Mouse (Mus musculus): ENCODE data around the gene Smchd1. TPM values are rescaled to one million over a fixed set of nuclear protein-coding genes. Genes with fewer than 3 reads are reported as not detected.
A peak's percentile ranks its signal among the peaks of the same experiment; 100 is the strongest.

Gene Smchd1
- polyA plus RNA-seq, 1 experiment from 2014 or later, result 71.1 TPM

GRCm38 (mm10) chr17:71306091-71306490 lies 169.1 kb downstream of the Smchd1 start:
- DNase-seq (ENCODE audit: low spot score), result peak; percentile 8
- peaks cover 5% of the 10 kb centered on the region; the same call in 1 of the 2 replicates for H3K27me3 ChIP-seq (ENCODE audit: low read depth, poor library complexity, severe bottlenecking)
- WGBS, result 83% methylated on average over 6 of the region's 6 CpGs
- no peaks in the 10 kb centered on the region for H3K9me3 ChIP-seq (replicated peaks)
- no peak overlapping the region for H3K4me3 ChIP-seq
- H3K36me3 ChIP-seq, result peaks cover 10% of the 10 kb centered on the region; the same call in 1 of the 2 replicates
- peaks cover 27% of the 10 kb centered on the region for H3K4me1 ChIP-seq
- H3K27ac ChIP-seq (replicated peaks), result no peak overlapping the region

GRCm38 (mm10) chr17:71303444-71303843 lies 171.7 kb downstream of the Smchd1 start:
- WGBS, result 82% methylated on average over 6 of the region's 6 CpGs
- DNase-seq (ENCODE audit: low spot score), result peak; percentile 5
- H3K4me1 ChIP-seq, result 0 out of 2 replicates have a peak, but pooled peaks cover 2% of the 10 kb centered on the region
- no peaks in the 10 kb centered on the region for H3K9me3 ChIP-seq (replicated peaks)
- no peaks in the 10 kb centered on the region for H3K27me3 ChIP-seq (ENCODE audit: low read depth, poor library complexity, severe bottlenecking)
- H3K27ac ChIP-seq (replicated peaks), result no peak overlapping the region
- no peak overlapping the region for H3K4me3 ChIP-seq
- H3K36me3 ChIP-seq, result peaks cover 21% of the 10 kb centered on the region; the same call in 1 of the 2 replicates

- 79% methylated on average over 5 of the region's 5 CpGs for WGBS
- DNase-seq (ENCODE audit: low spot score), result no peak
- Histone ChIP-seq H3K27ac (replicated peaks) (no peak overlapping the region), H3K4me3 (no peak overlapping the region), H3K9me3 (replicated peaks) (no peaks in the 10 kb centered on the region), H3K36me3 (peaks cover 21% of the 10 kb centered on the region; the same call in 1 of the 2 replicates), H3K4me1 (0 out of 2 replicates have a peak, but pooled peaks cover 2% of the 10 kb centered on the region), H3K27me3 (ENCODE audit: low read depth, poor library complexity, severe bottlenecking) (no peaks in the 10 kb centered on the region)
Observed at GRCm38 (mm10) chr17:71301413-71301812, 173.7 kb downstream of the Smchd1 start.

GRCm38 (mm10) chr17:71300338-71300737 lies 174.8 kb downstream of the Smchd1 start:
- Histone ChIP-seq H3K36me3 (peaks cover 21% of the 10 kb centered on the region; the same call in 1 of the 2 replicates), H3K4me1 (0 out of 2 replicates have a peak, but pooled peaks cover 2% of the 10 kb centered on the region), H3K27ac (replicated peaks) (no peak overlapping the region), H3K27me3 (ENCODE audit: low read depth, poor library complexity, severe bottlenecking) (no peaks in the 10 kb centered on the region), H3K9me3 (replicated peaks) (no peaks in the 10 kb centered on the region), H3K4me3 (no peak overlapping the region)
- 92% methylated on average over 2 of the region's 2 CpGs for WGBS
- DNase-seq (ENCODE audit: low spot score), result no peak

- WGBS, result 97% methylated on average over 4 of the region's 4 CpGs
- no peaks in the 10 kb centered on the region for H3K9me3 ChIP-seq (replicated peaks)
- DNase-seq (ENCODE audit: low spot score), result no peak
- no peaks in the 10 kb centered on the region for H3K27me3 ChIP-seq (ENCODE audit: low read depth, poor library complexity, severe bottlenecking)
- H3K4me3 ChIP-seq, result no peak overlapping the region
- H3K27ac ChIP-seq (replicated peaks), result no peak overlapping the region
- peaks cover 21% of the 10 kb centered on the region; the same call in 1 of the 2 replicates for H3K36me3 ChIP-seq
- 0 out of 2 replicates have a peak, but pooled peaks cover 2% of the 10 kb centered on the region for H3K4me1 ChIP-seq
Observed at GRCm38 (mm10) chr17:71299879-71300278, 175.3 kb downstream of the Smchd1 start.

GRCm38 (mm10) chr17:71294570-71294969 lies 180.6 kb downstream of the Smchd1 start:
- Histone ChIP-seq H3K4me3 (no peak overlapping the region), H3K4me1 (no peaks in the 10 kb centered on the region), H3K9me3 (replicated peaks) (no peaks in the 10 kb centered on the region), H3K27me3 (ENCODE audit: low read depth, poor library complexity, severe bottlenecking) (no peaks in the 10 kb centered on the region), H3K36me3 (peaks cover 3% of the 10 kb centered on the region; the same call in 1 of the 2 replicates), H3K27ac (replicated peaks) (no peak overlapping the region)
- no peak for DNase-seq (ENCODE audit: low spot score)
- 87% methylated on average over 3 of the region's 3 CpGs for WGBS

Other genes with a start within 250 kb of the Smchd1 start
- 19.1 and 22.6 TPM in 2 replicates for gene Emilin2, start 163.4 kb downstream of the Smchd1 start, polyA plus RNA-seq (2016; fragmentation: Nextera tagmentation; extraction: Ambion mirVana)
- 4.8 and 4.9 TPM in 2 replicates for gene Gm4707, start 15.4 kb downstream of the Smchd1 start, polyA plus RNA-seq (2016; fragmentation: Nextera tagmentation; extraction: Ambion mirVana)
- 65.6 and 66.2 TPM in 2 replicates for gene Ndc80, start 51.5 kb upstream of the Smchd1 start, polyA plus RNA-seq (2016; fragmentation: Nextera tagmentation; extraction: Ambion mirVana)
- 1.2 and 1.6 TPM in 2 replicates for gene Spdya, start 76.7 kb upstream of the Smchd1 start, polyA plus RNA-seq (2016; fragmentation: Nextera tagmentation; extraction: Ambion mirVana)
- gene Wdr43, start 140.6 kb upstream of the Smchd1 start, polyA plus RNA-seq (2016; fragmentation: Nextera tagmentation; extraction: Ambion mirVana), result 92.7 and 102 TPM in 2 replicates
- gene Togaram2, start 197.9 kb upstream of the Smchd1 start, polyA plus RNA-seq (2016; fragmentation: Nextera tagmentation; extraction: Ambion mirVana), result not detected in 2 replicates

Measured in midbrain, embryonic 10.5 days (tissue).